Mouse (Mus musculus): ENCODE data around the gene Creb3. TPM values are rescaled to one million over a fixed set of nuclear protein-coding genes. Genes with fewer than 3 reads are reported as not detected.

Gene Creb3
- polyA plus RNA-seq, 2 experiments: 10.9 to 21.7 TPM

GRCm38 (mm10) chr4:43562769-43563600, 853 bp downstream of the Creb3 start:
- H3K4me1 ChIP-seq (replicated peaks; ENCODE audit: control insufficient read depth in 2 of 2, insufficient read depth in 2 of 2, low read length in 1 of 2): peaks cover 28 to 40% of the 10 kb centered on the region in 2 experiments
- TF ChIP-seq CTCF (IDR thresholded peaks at IDR 0.05; ENCODE audit: low read depth): no peak
- TF ChIP-seq EP300 (IDR thresholded peaks at IDR 0.05; ENCODE audit: low read depth): no peak
- 3% methylated on average over 22 of the region's 22 CpGs for WGBS (ENCODE audit: insufficient replicate concordance)
- no peak for DNase-seq (ENCODE audit: low read depth in 3 of 3, low spot score in 3 of 3)
- peak overlapping the region; percentile 92 for H3K27ac ChIP-seq
- no peaks in the 10 kb centered on the region for H3K27me3 ChIP-seq (ENCODE audit: control insufficient read depth, insufficient read depth, low read length)
- no peaks in the 10 kb centered on the region for H3K9me3 ChIP-seq (ENCODE audit: control insufficient read depth, low read length)
- H3K36me3 ChIP-seq (replicated peaks; ENCODE audit: control insufficient read depth, insufficient read depth, low read depth): peaks cover 31% of the 10 kb centered on the region
- H3K9ac ChIP-seq (replicated peaks): peak overlapping the region; percentile 81
- H3K4me2 ChIP-seq (ENCODE audit: low read depth): peak overlapping the region; percentile 99
- H3K4me3 ChIP-seq (ENCODE audit: insufficient read depth in 1 of 2, low read depth in 2 of 2, low read length in 2 of 2): peak overlapping the region; percentile 75 to 97
- no peak for ATAC-seq (ENCODE audit: insufficient read depth)

GRCm38 (mm10) chr4:43563601-43563875, 1.4 kb downstream of the Creb3 start:
- no peak for TF ChIP-seq EP300 (IDR thresholded peaks at IDR 0.05; ENCODE audit: low read depth)
- no peak for TF ChIP-seq CTCF (IDR thresholded peaks at IDR 0.05; ENCODE audit: low read depth)
- 18% methylated on average over 4 of the region's 4 CpGs for WGBS (ENCODE audit: insufficient replicate concordance)
- Histone ChIP-seq H3K4me1 (replicated peaks; ENCODE audit: control insufficient read depth in 2 of 2, insufficient read depth in 2 of 2, low read length in 1 of 2) (peaks cover 22 to 35% of the 10 kb centered on the region in 2 experiments), H3K4me2 (ENCODE audit: low read depth) (peak overlapping the region; percentile 99), H3K27ac (peak overlapping the region; percentile 92; the same call in 1 of the 2 replicates), H3K9me3 (ENCODE audit: control insufficient read depth, low read length) (no peaks in the 10 kb centered on the region), H3K36me3 (replicated peaks; ENCODE audit: control insufficient read depth, insufficient read depth, low read depth) (peaks cover 37% of the 10 kb centered on the region), H3K4me3 (ENCODE audit: insufficient read depth in 1 of 2, low read depth in 2 of 2, low read length in 2 of 2) (peak overlapping the region; percentile 75 to 97), H3K27me3 (ENCODE audit: control insufficient read depth, insufficient read depth, low read length) (no peaks in the 10 kb centered on the region), H3K9ac (replicated peaks) (peak overlapping the region; percentile 81)
- no peak for ATAC-seq (ENCODE audit: insufficient read depth)
- no peak for DNase-seq (ENCODE audit: low read depth in 3 of 3, low spot score in 3 of 3)

GRCm38 (mm10) chr4:43564231-43564630, 2.1 kb downstream of the Creb3 start:
- peaks cover 44% of the 10 kb centered on the region for H3K36me3 ChIP-seq (replicated peaks; ENCODE audit: control insufficient read depth, insufficient read depth, low read depth)
- no peak for TF ChIP-seq CTCF (IDR thresholded peaks at IDR 0.05; ENCODE audit: low read depth)
- no peak for TF ChIP-seq EP300 (IDR thresholded peaks at IDR 0.05; ENCODE audit: low read depth)
- H3K27me3 ChIP-seq (ENCODE audit: control insufficient read depth, insufficient read depth, low read length): no peaks in the 10 kb centered on the region
- WGBS (ENCODE audit: insufficient replicate concordance): 52% methylated on average over 2 of the region's 2 CpGs
- DNase-seq (ENCODE audit: low read depth in 3 of 3, low spot score in 3 of 3) (no peak), ATAC-seq (ENCODE audit: insufficient read depth) (no peak)
- H3K27ac ChIP-seq: no peak overlapping the region
- no peak overlapping the region for H3K4me2 ChIP-seq (ENCODE audit: low read depth)
- no peaks in the 10 kb centered on the region for H3K9me3 ChIP-seq (ENCODE audit: control insufficient read depth, low read length)
- H3K4me3 ChIP-seq (ENCODE audit: insufficient read depth in 1 of 2, low read depth in 2 of 2, low read length in 2 of 2): no peak overlapping the region
- H3K4me1 ChIP-seq (replicated peaks; ENCODE audit: control insufficient read depth in 2 of 2, insufficient read depth in 2 of 2, low read length in 1 of 2): peaks cover 17 to 29% of the 10 kb centered on the region in 2 experiments
- H3K9ac ChIP-seq (replicated peaks): no peak overlapping the region

GRCm38 (mm10) chr4:43567140-43567539, 5.0 kb downstream of the Creb3 start:
- 88% methylated on average over 9 of the region's 9 CpGs for WGBS (ENCODE audit: insufficient replicate concordance)
- H3K27ac ChIP-seq: no peak overlapping the region
- TF ChIP-seq EP300 (IDR thresholded peaks at IDR 0.05; ENCODE audit: low read depth) (no peak), CTCF (IDR thresholded peaks at IDR 0.05; ENCODE audit: low read depth) (no peak)
- no peak overlapping the region for H3K4me2 ChIP-seq (ENCODE audit: low read depth)
- DNase-seq (ENCODE audit: low read depth in 3 of 3, low spot score in 3 of 3) (no peak), ATAC-seq (ENCODE audit: insufficient read depth) (no peak)
- H3K4me3 ChIP-seq (ENCODE audit: insufficient read depth in 1 of 2, low read depth in 2 of 2, low read length in 2 of 2): no peak overlapping the region
- no peaks in the 10 kb centered on the region for H3K9me3 ChIP-seq (ENCODE audit: control insufficient read depth, low read length)
- H3K9ac ChIP-seq (replicated peaks): no peak overlapping the region
- peaks cover 62% of the 10 kb centered on the region for H3K36me3 ChIP-seq (replicated peaks; ENCODE audit: control insufficient read depth, insufficient read depth, low read depth)
- peaks cover 13 to 14% of the 10 kb centered on the region in 2 experiments for H3K4me1 ChIP-seq (replicated peaks; ENCODE audit: control insufficient read depth in 2 of 2, insufficient read depth in 2 of 2, low read length in 1 of 2)
- no peaks in the 10 kb centered on the region for H3K27me3 ChIP-seq (ENCODE audit: control insufficient read depth, insufficient read depth, low read length)

- DNase-seq (ENCODE audit: low read depth in 3 of 3, low spot score in 3 of 3): no peak
- H3K4me3 ChIP-seq (ENCODE audit: insufficient read depth in 1 of 2, low read depth in 2 of 2, low read length in 2 of 2): no peak overlapping the region
- peaks cover 3 to 5% of the 10 kb centered on the region in 2 experiments; a peak in 3 of 4 replicates for H3K4me1 ChIP-seq (replicated peaks; ENCODE audit: control insufficient read depth in 2 of 2, insufficient read depth in 2 of 2, low read length in 1 of 2)
- peaks cover 52% of the 10 kb centered on the region for H3K36me3 ChIP-seq (replicated peaks; ENCODE audit: control insufficient read depth, insufficient read depth, low read depth)
- no peaks in the 10 kb centered on the region for H3K27me3 ChIP-seq (ENCODE audit: control insufficient read depth, insufficient read depth, low read length)
- 64% methylated on average over 6 of the region's 6 CpGs for WGBS (ENCODE audit: insufficient replicate concordance)
- H3K27ac ChIP-seq: no peak overlapping the region
- H3K4me2 ChIP-seq (ENCODE audit: low read depth): no peak overlapping the region
- no peak for ATAC-seq (ENCODE audit: insufficient read depth)
- no peak overlapping the region for H3K9ac ChIP-seq (replicated peaks)
- no peaks in the 10 kb centered on the region for H3K9me3 ChIP-seq (ENCODE audit: control insufficient read depth, low read length)
- TF ChIP-seq EP300 (IDR thresholded peaks at IDR 0.05; ENCODE audit: low read depth) (no peak), CTCF (IDR thresholded peaks at IDR 0.05; ENCODE audit: low read depth) (no peak)
Measured at GRCm38 (mm10) chr4:43571395-43572045, 9.4 kb downstream of the Creb3 start.

All from liver, embryonic 14.5 days (tissue).